Comparison of ENCODE assay signal across 18 mouse cellular contexts in the genomic region with DNA sequence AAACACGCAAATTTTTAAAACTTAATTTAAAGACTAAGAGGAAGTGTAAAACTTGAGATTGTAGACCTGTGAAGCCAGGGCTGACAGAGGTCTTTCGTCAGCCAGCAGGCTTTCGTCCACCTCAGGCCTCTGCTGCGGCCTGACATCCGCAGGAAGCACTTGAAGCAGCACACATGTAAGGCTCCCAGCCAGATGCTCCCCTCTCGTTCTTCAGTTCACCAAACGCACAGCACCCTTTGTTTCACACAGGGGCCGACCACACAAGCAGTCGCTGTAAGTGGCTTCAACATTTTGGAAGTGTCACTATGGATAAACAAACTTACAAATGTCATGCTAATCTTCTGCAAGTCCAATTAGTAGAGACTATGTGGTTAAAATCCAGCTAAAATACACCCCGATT.
A peak's percentile ranks its signal among the peaks of the same experiment; 100 is the strongest.
DNase-seq lines count a peak whose midpoint lies in the region; ATAC-seq and TF ChIP-seq lines count a peak whose summit lies in the region.
"Had no signal": no experiment of that assay in that cellular context is flagged by ENCODE, and none has a peak within 500 bp of the region (broad histone marks: within the 10 kb centered on the region; RNA-seq: fewer than 3 reads in every experiment).

No protein-coding gene starts in this region.

- H3K9me3 ChIP-seq in kidney, embryonic 15.5 days (replicated peaks), result no peaks in the 10 kb centered on the region
- H3K9me3 ChIP-seq in kidney, embryonic 16.5 days (ENCODE audit: low read length), result no peaks in the 10 kb centered on the region
- no peaks in the 10 kb centered on the region for H3K9me3 ChIP-seq in intestine, embryonic 15.5 days
- no peaks in the 10 kb centered on the region for H3K9me3 ChIP-seq in stomach, embryonic 15.5 days
- H3K9me3 ChIP-seq: embryonic facial prominence, embryonic 12.5 days; forebrain, embryonic 13.5 days; heart, embryonic 15.5 days; hindbrain, embryonic 10.5 days had no signal

- DNase-seq in heart, adult 11 months, result peak; percentile 40
- no peak for DNase-seq in heart, postnatal 10 days
- DNase-seq in cerebellum, adult 2 months, result no peak
- DNase-seq: adrenal gland, postnatal 10 days; cerebellum, adult 11 months; cerebellum, adult 9-10 months; cerebellum, postnatal 25 days; forebrain, postnatal 0 days; gastrocnemius, postnatal 14 days had no signal

- no peak overlapping the region for H3K4me2 ChIP-seq in kidney, embryonic 15.5 days
- no peak overlapping the region for H3K4me2 ChIP-seq in kidney, embryonic 16.5 days (replicated peaks; ENCODE audit: low read depth, low read length)
- no peak overlapping the region for H3K4me2 ChIP-seq in intestine, embryonic 15.5 days (replicated peaks)
- H3K4me2 ChIP-seq in stomach, embryonic 15.5 days, result no peak overlapping the region
- H3K4me2 ChIP-seq: embryonic facial prominence, embryonic 12.5 days; forebrain, embryonic 13.5 days; heart, embryonic 15.5 days; hindbrain, embryonic 14.5 days had no signal

- H3K27me3 ChIP-seq in kidney, embryonic 15.5 days, result no peaks in the 10 kb centered on the region
- H3K27me3 ChIP-seq in kidney, embryonic 16.5 days (ENCODE audit: insufficient read depth, low read length), result no peaks in the 10 kb centered on the region
- H3K27me3 ChIP-seq in intestine, embryonic 15.5 days (replicated peaks), result no peaks in the 10 kb centered on the region
- H3K27me3 ChIP-seq in stomach, embryonic 15.5 days (replicated peaks), result no peaks in the 10 kb centered on the region
- H3K27me3 ChIP-seq in cerebellum, adult 2 months (ENCODE audit: control insufficient read depth, insufficient read depth, low read length), result no peaks in the 10 kb centered on the region
- H3K27me3 ChIP-seq: embryonic facial prominence, embryonic 12.5 days; forebrain, embryonic 13.5 days; heart, embryonic 15.5 days had no signal

- no peak overlapping the region for H3K9ac ChIP-seq in kidney, embryonic 15.5 days
- H3K9ac ChIP-seq in kidney, embryonic 16.5 days (replicated peaks; ENCODE audit: low read length), result no peak overlapping the region
- no peak overlapping the region for H3K9ac ChIP-seq in intestine, embryonic 15.5 days
- no peak overlapping the region for H3K9ac ChIP-seq in stomach, embryonic 15.5 days
- H3K9ac ChIP-seq: embryonic facial prominence, embryonic 12.5 days; forebrain, embryonic 13.5 days; forebrain, postnatal 0 days; heart, embryonic 15.5 days; hindbrain, embryonic 14.5 days had no signal

- ATAC-seq in kidney, embryonic 15.5 days (replicated peaks; ENCODE audit: low FRiP score), result no peak
- ATAC-seq in kidney, embryonic 16.5 days (ENCODE audit: low FRiP score, low TSS enrichment), result no peak
- ATAC-seq in intestine, embryonic 15.5 days, result peak; percentile 47; the same call in 1 of the 2 replicates
- peak; percentile 58; the same call in 1 of the 2 replicates for ATAC-seq in stomach, embryonic 15.5 days (ENCODE audit: insufficient read depth, low FRiP score, low read depth)
- ATAC-seq: forebrain, embryonic 13.5 days; forebrain, postnatal 0 days had no signal

- WGBS in kidney, embryonic 15.5 days, result 66% methylated on average over 10 of the region's 10 CpGs
- WGBS in kidney, embryonic 16.5 days, result 58% methylated on average over 10 of the region's 10 CpGs
- WGBS in intestine, embryonic 15.5 days, result 51% methylated on average over 10 of the region's 10 CpGs
- WGBS in stomach, embryonic 15.5 days, result 50% methylated on average over 10 of the region's 10 CpGs
- WGBS in cerebellum, adult 2 months, result 81% methylated on average over 10 of the region's 10 CpGs

- H3K4me3 ChIP-seq in kidney, embryonic 15.5 days (replicated peaks), result no peak overlapping the region
- no peak overlapping the region for H3K4me3 ChIP-seq in kidney, embryonic 16.5 days (ENCODE audit: low read length)
- H3K4me3 ChIP-seq in intestine, embryonic 15.5 days (replicated peaks), result no peak overlapping the region
- H3K4me3 ChIP-seq in stomach, embryonic 15.5 days (replicated peaks), result no peak overlapping the region
- no peak overlapping the region for H3K4me3 ChIP-seq in cerebellum, adult 2 months (replicated peaks; ENCODE audit: insufficient read depth, low read depth, low read length)
- H3K4me3 ChIP-seq: embryonic facial prominence, embryonic 12.5 days; forebrain, embryonic 13.5 days; heart, embryonic 15.5 days; hindbrain, embryonic 10.5 days had no signal

- H3K36me3 ChIP-seq in kidney, embryonic 15.5 days, result peaks cover 56% of the 10 kb centered on the region
- peaks cover 31% of the 10 kb centered on the region; the same call in 1 of the 2 replicates for H3K36me3 ChIP-seq in kidney, embryonic 16.5 days (ENCODE audit: insufficient read depth, low read length)
- H3K36me3 ChIP-seq in intestine, embryonic 15.5 days, result peaks cover 13% of the 10 kb centered on the region; the same call in 1 of the 2 replicates
- H3K36me3 ChIP-seq in stomach, embryonic 15.5 days, result peaks cover 9% of the 10 kb centered on the region; the same call in 1 of the 2 replicates

- TF ChIP-seq POLR2A in cerebellum, adult 2 months (IDR thresholded peaks at IDR 0.05; ENCODE audit: borderline replicate concordance, insufficient read depth, low read length), result no peak

- H3K4me1 ChIP-seq in kidney, embryonic 15.5 days, result 0 out of 2 replicates have a peak, but pooled peaks cover 3% of the 10 kb centered on the region
- no peaks in the 10 kb centered on the region for H3K4me1 ChIP-seq in kidney, embryonic 16.5 days (ENCODE audit: insufficient read depth, low read length)
- H3K4me1 ChIP-seq in intestine, embryonic 15.5 days (replicated peaks), result no peaks in the 10 kb centered on the region
- no peaks in the 10 kb centered on the region for H3K4me1 ChIP-seq in stomach, embryonic 15.5 days
- no peaks in the 10 kb centered on the region for H3K4me1 ChIP-seq in cerebellum, adult 2 months (ENCODE audit: control insufficient read depth, insufficient read depth, low read length)
- H3K4me1 ChIP-seq: embryonic facial prominence, embryonic 12.5 days; heart, embryonic 15.5 days; hindbrain, embryonic 10.5 days had no signal

- intact Hi-C loops in heart, postnatal 10 days (cut with DNase I), result no loop called here

- no peak for TF ChIP-seq CTCF in cerebellum, adult 2 months (IDR thresholded peaks at IDR 0.05; ENCODE audit: borderline replicate concordance, insufficient read depth, low read depth, low read length)

- 0 out of 2 replicates have a peak overlapping the region, but pooled peaks have one; percentile 9 for H3K27ac ChIP-seq in kidney, embryonic 15.5 days
- H3K27ac ChIP-seq in kidney, embryonic 16.5 days (ENCODE audit: low read length), result no peak overlapping the region
- H3K27ac ChIP-seq in intestine, embryonic 15.5 days, result no peak overlapping the region
- H3K27ac ChIP-seq in stomach, embryonic 15.5 days, result no peak overlapping the region; the same call in 1 of the 2 replicates
- H3K27ac ChIP-seq in cerebellum, adult 2 months (ENCODE audit: insufficient read depth, low read length), result no peak overlapping the region
- H3K27ac ChIP-seq: embryonic facial prominence, embryonic 12.5 days; forebrain, embryonic 13.5 days; heart, embryonic 15.5 days; hindbrain, embryonic 10.5 days; hindbrain, embryonic 14.5 days had no signal

Comparison
In these comparisons a context has a peak if more than half of its experiments do, and no peak if none do; other contexts are left out.
1. ATAC-seq: peak in intestine, embryonic 15.5 days (single experiment) and stomach, embryonic 15.5 days (single experiment); none in kidney, embryonic 15.5 days (single experiment) and kidney, embryonic 16.5 days (single experiment).